Mouse (Mus musculus) left cerebral cortex, adult 8-10 months (tissue): Measurements from ENCODE around the gene Snapin. TPM values are rescaled to one million over a fixed set of nuclear protein-coding genes. Genes with fewer than 3 reads are reported as not detected.

ENCODE experiments used
- DNase-seq, 2 experiments: peaks; one replicate each; pipeline ENCODE4 v3.0.0; 2022; ENCODE audit warnings: low spot score in 2 of 2
- total RNA-seq, 4 experiments: library from RNA; stranded (reverse); gene quantifications; 2 replicates each; pipeline ENCODE4 v1.2.4; 2022

The Snapin gene
- total RNA-seq, 4 experiments from 2014 or later = 62.4 to 74.7 (median 67.1) TPM

DNA sequence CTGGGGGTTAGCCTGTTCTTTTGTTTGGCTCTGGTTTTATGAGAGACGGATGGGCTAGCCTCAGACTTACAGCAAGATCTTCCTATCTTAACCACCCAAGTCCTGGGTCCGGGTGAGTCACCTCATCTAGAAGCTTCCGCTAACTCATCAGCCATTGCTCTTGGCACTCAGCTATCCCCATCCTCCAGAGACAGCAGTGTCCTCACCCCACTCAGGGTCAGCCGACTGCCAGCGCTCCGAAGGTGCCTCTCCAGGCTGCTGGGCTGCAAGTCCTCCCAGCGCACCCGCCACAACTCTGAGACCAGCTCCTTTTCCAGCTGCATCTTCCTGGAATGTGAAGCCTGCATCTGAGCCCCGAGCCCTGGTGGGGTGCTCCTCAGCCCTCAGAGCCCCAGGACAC lies 31.1 kb downstream of the Snapin start:
- DNase-seq = no peak

DNA sequence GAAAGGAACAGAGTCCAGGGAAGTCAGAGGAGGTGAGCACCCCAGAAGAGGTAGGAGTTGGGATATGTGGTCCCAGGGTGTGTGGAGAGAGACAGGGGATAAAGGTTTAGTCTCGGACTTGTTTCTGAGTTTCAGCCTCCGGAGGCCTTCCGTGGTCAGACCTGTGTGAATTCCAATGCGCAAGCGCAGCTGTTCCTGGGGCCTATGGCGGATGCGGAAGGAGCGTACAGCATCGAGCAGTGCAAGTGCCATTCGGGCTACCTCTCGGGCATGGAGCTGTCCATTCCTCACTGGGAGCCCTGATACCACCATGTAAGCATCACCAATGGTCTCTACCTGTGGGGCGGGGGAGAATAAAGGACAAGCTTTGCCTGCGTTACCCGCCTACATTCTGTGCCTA lies 35.9 kb downstream of the Snapin start:
- DNase-seq = no peak

GRCm38 (mm10) chr3:90451396-90452095 lies 39.3 kb downstream of the Snapin start:
- peak in 1 of 2 experiments; percentile 54 for DNase-seq

DNA sequence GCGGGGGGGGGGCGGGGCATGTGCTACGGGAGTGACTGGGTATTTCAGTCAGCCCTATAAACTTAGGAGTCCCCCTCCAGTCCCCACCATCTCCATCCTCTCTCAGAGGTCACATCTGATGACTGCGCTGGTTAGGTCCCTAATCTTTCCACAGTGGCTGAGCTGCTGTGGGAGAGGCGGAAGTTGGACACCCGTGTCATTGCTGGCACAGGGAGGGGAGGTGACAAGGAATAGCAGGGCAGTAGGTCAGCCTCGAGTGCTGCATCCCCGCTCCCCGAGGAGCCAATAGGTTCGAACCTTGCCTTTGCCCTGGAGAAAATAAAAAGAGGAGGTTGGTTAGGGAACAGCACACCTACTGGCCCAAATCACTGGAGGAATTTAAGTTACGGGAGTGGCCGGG lies 40.0 kb downstream of the Snapin start:
- DNase-seq = no peak

- no peak for DNase-seq
Measured at GRCm38 (mm10) chr3:90448626-90449025, 42.2 kb downstream of the Snapin start.

GRCm38 (mm10) chr3:90447123-90447494 lies 43.7 kb downstream of the Snapin start:
- no peak for DNase-seq

- DNase-seq = peak; percentile 29 to 72
Measured at GRCm38 (mm10) chr3:90446389-90447122, 44.3 kb downstream of the Snapin start.

DNA sequence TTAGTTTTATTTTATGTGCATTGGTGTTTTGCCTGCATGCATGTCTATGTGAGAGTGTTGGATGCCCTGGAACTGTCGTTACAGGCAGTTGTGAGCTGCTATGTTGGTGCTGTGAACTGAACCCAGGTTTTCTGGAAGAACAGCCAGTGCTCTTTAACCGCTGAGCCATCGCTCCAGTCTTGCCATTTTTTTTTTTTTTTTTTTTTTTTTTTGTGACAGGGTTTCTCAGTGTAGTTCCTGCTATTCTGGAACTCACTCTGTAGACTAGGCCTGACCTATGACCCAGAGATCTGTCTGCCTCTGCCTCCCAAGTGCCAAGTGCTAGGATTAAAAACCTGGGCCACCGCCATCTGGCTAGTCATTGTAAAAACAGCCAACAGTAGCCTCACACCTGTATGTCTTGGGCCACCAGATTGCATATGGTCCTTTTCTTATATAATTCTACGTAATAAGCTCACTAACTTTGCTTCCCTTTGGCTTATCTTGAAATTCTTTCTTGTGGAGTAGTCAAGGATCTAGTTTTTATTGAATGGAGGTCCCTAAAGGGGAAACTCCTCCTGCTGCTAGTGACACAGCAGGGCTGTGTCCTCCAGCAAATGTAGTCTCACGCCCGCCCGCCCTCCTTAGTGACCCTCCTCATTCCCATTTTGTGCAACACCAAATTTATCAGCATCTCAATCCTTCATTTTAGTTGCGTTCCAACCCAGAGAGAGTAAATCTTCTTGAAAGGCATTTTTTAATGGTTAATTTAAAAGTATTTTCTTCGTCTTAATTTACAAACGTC lies 45.2 kb downstream of the Snapin start:
- DNase-seq = no peak

- DNase-seq = no peak
Measured at GRCm38 (mm10) chr3:90443977-90444376, 46.9 kb downstream of the Snapin start.

DNA sequence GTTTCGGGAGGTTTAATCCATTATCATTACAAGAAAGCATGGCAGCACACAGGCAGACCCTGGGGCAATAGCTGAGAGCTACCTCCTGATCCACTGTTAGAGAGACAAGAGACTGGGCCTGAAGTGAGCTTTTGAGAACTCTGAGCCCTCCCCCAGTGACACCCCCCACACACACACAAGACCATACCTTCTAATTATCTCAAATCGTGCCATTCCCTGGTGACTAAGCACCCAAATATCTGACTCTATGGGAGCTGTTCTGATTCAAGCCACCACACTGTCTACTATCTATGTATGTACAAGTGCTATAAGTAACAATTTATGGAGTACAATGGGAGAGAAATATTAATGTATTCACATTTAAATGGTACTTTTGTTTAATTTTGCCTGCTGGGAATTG lies 50.1 kb downstream of the Snapin start:
- no peak for DNase-seq

Other genes starting within 250 kb of the Snapin start
- under 1 TPM; 0.25 to 0.72 (median 0.52) TPM for gene Creb3l4, start 247.5 kb downstream of the Snapin start, total RNA-seq
- 10 to 100 TPM; 43.0 to 52.8 (median 49.6) TPM for gene Slc39a1, start 242.9 kb downstream of the Snapin start, total RNA-seq
- 10 to 100 TPM; 33.0 to 41.6 (median 35.8) TPM for gene Crtc2, start 236.9 kb downstream of the Snapin start, total RNA-seq
- gene Dennd4b, start 225.8 kb downstream of the Snapin start, total RNA-seq = 10 to 100 TPM; 35.2 to 38.6 (median 37.1) TPM
- gene Gatad2b, start 197.9 kb downstream of the Snapin start, total RNA-seq = 10 to 100 TPM; 90.4 to 99.8 (median 96.4) TPM
- 1 to 10 TPM; 5.7 to 7.9 (median 7.4) TPM for gene Slc27a3, start 101.1 kb downstream of the Snapin start, total RNA-seq
- 10 to 100 TPM; 55.1 to 59.9 (median 59.0) TPM for gene Ints3, start 57.4 kb downstream of the Snapin start, total RNA-seq
- 1 to 10 TPM; 4.2 to 6.0 (median 5.0) TPM for gene Npr1, start 25.2 kb downstream of the Snapin start, total RNA-seq
- 10 to 100 TPM; 84.9 to 98.9 (median 93.3) TPM for gene Ilf2, start 14.9 kb downstream of the Snapin start, total RNA-seq
- 100 to 1,000 TPM; 162 to 170 (median 167) TPM for gene Chtop, start 18.5 kb upstream of the Snapin start, total RNA-seq
- gene S100a1, start 23.4 kb upstream of the Snapin start, total RNA-seq = 100 to 1,000 TPM; 122 to 162 (median 132) TPM
- 10 to 100 TPM; 17.1 to 26.1 (median 20.5) TPM for gene S100a13, start 23.4 kb upstream of the Snapin start, total RNA-seq
- under 1 TPM in 1 of 4 experiments, not detected in 3; 0.63 TPM for gene S100a14, start 35.8 kb upstream of the Snapin start, total RNA-seq
- gene S100a16, start 46.2 kb upstream of the Snapin start, total RNA-seq = 100 to 1,000 TPM in 2 of 4 experiments, 10 to 100 TPM in 2; 85.4 to 115 (median 102) TPM
- gene S100a3, start 69.5 kb upstream of the Snapin start, total RNA-seq = 1 to 10 TPM in 3 of 4 experiments, under 1 TPM in 1; 0.74 to 1.9 (median 1.5) TPM
- not detected for gene S100a2, start 99.2 kb upstream of the Snapin start, total RNA-seq
- gene Gm42674, start 110.9 kb upstream of the Snapin start, total RNA-seq = not detected
- 1 to 10 TPM; 2.5 to 5.5 (median 4.9) TPM for gene S100a4, start 112.7 kb upstream of the Snapin start, total RNA-seq
- 1 to 10 TPM in 1 of 4 experiments, not detected in 3; 1.1 TPM for gene S100a5, start 117.5 kb upstream of the Snapin start, total RNA-seq
- gene S100a6, start 121.8 kb upstream of the Snapin start, total RNA-seq = 10 to 100 TPM; 24.1 to 52.2 (median 38.7) TPM
- gene S100a7a, start 163.0 kb upstream of the Snapin start, total RNA-seq = 1 to 10 TPM in 2 of 4 experiments, under 1 TPM in 2; 0.38 to 1.1 (median 0.91) TPM
- gene S100a8, start 177.9 kb upstream of the Snapin start, total RNA-seq = 1 to 10 TPM in 1 of 4 experiments, not detected in 3; 1.7 TPM
- gene S100a9, start 204.7 kb upstream of the Snapin start, total RNA-seq = not detected
- not detected for gene Pglyrp4, start 235.9 kb upstream of the Snapin start, total RNA-seq